Comparison of ENCODE assay signal across 9 mouse cellular contexts in the genomic region with DNA sequence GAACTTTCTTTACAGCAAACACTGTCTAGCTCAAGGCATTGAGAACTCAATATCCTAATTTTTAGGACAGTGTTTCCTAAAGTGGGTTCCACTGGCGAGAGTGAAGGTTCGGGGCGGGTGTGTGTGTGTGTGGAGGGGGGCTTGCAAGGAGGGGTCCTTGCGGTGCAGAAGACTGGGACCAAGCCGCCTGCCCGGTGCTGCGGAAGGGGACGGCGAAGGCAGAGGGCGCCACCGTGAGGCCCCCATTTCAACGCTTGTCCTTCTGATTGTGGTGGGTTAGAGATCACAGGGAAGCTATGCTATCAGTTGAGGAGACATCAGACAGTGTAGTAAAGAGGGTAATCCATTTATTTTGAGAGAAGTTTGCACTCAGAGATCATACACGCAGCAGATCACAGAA.
DNase-seq lines count a peak whose midpoint lies in the region; ATAC-seq and TF ChIP-seq lines count a peak whose summit lies in the region.
"Had no signal": no experiment of that assay in that cellular context is flagged by ENCODE, and none has a peak within 500 bp of the region (broad histone marks: within the 10 kb centered on the region; RNA-seq: fewer than 3 reads in every experiment).

No protein-coding gene starts in this region.

- H3K27me3 ChIP-seq in cerebellum, adult 2 months (ENCODE audit: control insufficient read depth, insufficient read depth, low read length), result no peaks in the 10 kb centered on the region
- peaks cover 12% of the 10 kb centered on the region; the same call in 1 of the 2 replicates for H3K27me3 ChIP-seq in limb, embryonic 12.5 days

- 36% methylated on average over 13 of the region's 13 CpGs for WGBS in cerebellum, adult 2 months
- WGBS in limb, embryonic 12.5 days, result 6% methylated on average over 13 of the region's 13 CpGs

- no peaks in the 10 kb centered on the region for H3K4me1 ChIP-seq in cerebellum, adult 2 months (ENCODE audit: control insufficient read depth, insufficient read depth, low read length)
- peaks cover 9% of the 10 kb centered on the region; the same call in 1 of the 2 replicates for H3K4me1 ChIP-seq in limb, embryonic 12.5 days (replicated peaks)
- H3K4me1 ChIP-seq: liver, embryonic 13.5 days had no signal

- no peak for ATAC-seq in limb, embryonic 12.5 days (ENCODE audit: insufficient number of reproducible peaks, insufficient read depth, low FRiP score, low TSS enrichment, low read depth)
- no peak for ATAC-seq in frontal cortex, adult (ENCODE audit: low TSS enrichment)

- H3K27ac ChIP-seq in cerebellum, adult 2 months (ENCODE audit: insufficient read depth, low read length), result no peak overlapping the region
- H3K27ac ChIP-seq in limb, embryonic 12.5 days, result no peak overlapping the region
- H3K27ac ChIP-seq: liver, embryonic 13.5 days had no signal

- H3K4me3 ChIP-seq in cerebellum, adult 2 months (replicated peaks; ENCODE audit: insufficient read depth, low read depth, low read length), result no peak overlapping the region
- no peak overlapping the region for H3K4me3 ChIP-seq in limb, embryonic 12.5 days (replicated peaks)
- H3K4me3 ChIP-seq: liver, embryonic 13.5 days had no signal

- TF ChIP-seq POLR2A in cerebellum, adult 2 months (IDR thresholded peaks at IDR 0.05; ENCODE audit: borderline replicate concordance, insufficient read depth, low read length), result no peak

- H3K9ac ChIP-seq in limb, embryonic 12.5 days (replicated peaks), result no peak overlapping the region
- H3K9ac ChIP-seq: liver, embryonic 13.5 days had no signal

- DNase-seq in cerebellum, postnatal 10 days, result peak; percentile 82 to 83
- DNase-seq in cerebellum, adult 2 months, result no peak
- peak; percentile 21 for DNase-seq in right cerebral cortex, postnatal 4 days
- no peak for DNase-seq in right cerebral cortex, postnatal 36 days (ENCODE audit: low spot score in 2 of 2)
- DNase-seq in testis, postnatal 10 days (ENCODE audit: low spot score), result peak; percentile 54
- no peak for DNase-seq in layer of hippocampus, adult 11-12 months (ENCODE audit: low spot score)
- DNase-seq: liver, embryonic 13.5 days had no signal

- H3K36me3 ChIP-seq in limb, embryonic 12.5 days, result no peaks in the 10 kb centered on the region
- H3K36me3 ChIP-seq: liver, embryonic 13.5 days had no signal

- no peak; the same call in 1 of the 2 replicates for TF ChIP-seq CTCF in cerebellum, adult 2 months (IDR thresholded peaks at IDR 0.05; ENCODE audit: borderline replicate concordance, insufficient read depth, low read depth, low read length)

- peak overlapping the region; percentile 47 for H3K4me2 ChIP-seq in limb, embryonic 12.5 days
- H3K4me2 ChIP-seq: liver, embryonic 13.5 days had no signal

- no peaks in the 10 kb centered on the region for H3K9me3 ChIP-seq in limb, embryonic 12.5 days
- H3K9me3 ChIP-seq: liver, embryonic 13.5 days had no signal

Comparison
In these comparisons a context has a peak if more than half of its experiments do, and no peak if none do; other contexts are left out.
1. DNase-seq: peak in cerebellum, postnatal 10 days (2 of 2), right cerebral cortex, postnatal 4 days (single experiment) and testis, postnatal 10 days (single experiment); none in cerebellum, adult 2 months (0 of 2), right cerebral cortex, postnatal 36 days (0 of 2) and layer of hippocampus, adult 11-12 months (single experiment).